Mouse (Mus musculus): ENCODE results near the gene Fndc3b. TPM values are rescaled to one million over a fixed set of nuclear protein-coding genes. Genes with fewer than 3 reads are reported as not detected.

Gene Fndc3b
- polyA plus RNA-seq, 1 experiment from 2014 or later: 39.5 TPM

GRCm38 (mm10) chr3:27613011-27613410 lies 98.1 kb downstream of the Fndc3b start:
- no peaks in the 10 kb centered on the region for H3K9me3 ChIP-seq
- H3K9ac ChIP-seq: no peak overlapping the region
- H3K4me1 ChIP-seq: peaks cover 41% of the 10 kb centered on the region
- H3K27ac ChIP-seq: 0 out of 2 replicates have a peak overlapping the region, but pooled peaks have one; percentile 7
- no peak for ATAC-seq (ENCODE audit: insufficient number of reproducible peaks, low FRiP score, low TSS enrichment, low read depth)
- H3K27me3 ChIP-seq: no peaks in the 10 kb centered on the region
- H3K4me3 ChIP-seq: no peak overlapping the region
- WGBS: 61% methylated on average over 4 of the region's 4 CpGs
- 0 out of 2 replicates have a peak, but pooled peaks cover 3% of the 10 kb centered on the region for H3K36me3 ChIP-seq
- no peak overlapping the region for H3K4me2 ChIP-seq

DNA sequence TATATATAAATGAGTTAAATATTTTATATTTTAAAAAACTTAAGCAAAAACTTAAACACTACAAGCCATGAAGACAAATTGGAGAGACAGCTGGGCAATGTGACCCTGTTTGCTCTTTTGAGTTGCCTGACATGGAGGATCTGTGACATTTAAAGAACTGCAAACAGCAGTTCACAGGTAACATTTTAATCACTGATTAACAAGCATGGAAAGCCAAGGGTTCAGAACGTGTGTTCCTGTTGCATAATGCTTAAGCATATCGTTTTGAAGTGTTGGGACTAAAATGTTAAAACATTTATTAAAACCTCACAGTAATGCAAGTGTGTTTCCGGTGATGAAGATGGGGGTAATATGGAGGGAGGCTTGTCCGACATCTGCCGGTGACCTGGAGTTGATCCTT lies 99.1 kb downstream of the Fndc3b start:
- no peak overlapping the region for H3K4me2 ChIP-seq
- no peak overlapping the region for H3K9ac ChIP-seq
- no peak overlapping the region for H3K27ac ChIP-seq
- ATAC-seq (ENCODE audit: insufficient number of reproducible peaks, low FRiP score, low TSS enrichment, low read depth): no peak
- peaks cover 45% of the 10 kb centered on the region for H3K4me1 ChIP-seq
- WGBS: 76% methylated on average over 5 of the region's 5 CpGs
- H3K4me3 ChIP-seq: no peak overlapping the region
- H3K27me3 ChIP-seq: no peaks in the 10 kb centered on the region
- H3K9me3 ChIP-seq: no peaks in the 10 kb centered on the region
- 0 out of 2 replicates have a peak, but pooled peaks cover 3% of the 10 kb centered on the region for H3K36me3 ChIP-seq

DNA sequence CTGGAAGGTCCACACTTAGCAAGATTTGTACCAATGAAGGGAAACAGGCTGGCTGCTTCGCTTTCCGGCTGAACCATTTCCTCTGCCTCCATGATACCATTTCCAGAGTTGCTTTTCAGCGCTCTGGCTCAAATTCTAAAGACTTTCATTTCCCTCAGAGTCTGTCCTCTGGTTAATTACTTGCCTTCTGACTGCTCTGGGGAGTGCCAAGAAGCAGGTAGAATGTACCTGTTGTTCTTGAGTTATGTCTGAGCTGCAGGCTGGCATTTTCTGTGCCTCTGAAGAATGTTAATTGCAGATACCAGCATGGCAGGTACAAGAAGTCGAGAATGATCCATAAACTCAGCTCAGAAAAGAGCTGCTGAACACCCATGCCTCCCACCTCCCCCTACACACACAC lies 100.6 kb downstream of the Fndc3b start:
- H3K9me3 ChIP-seq: no peaks in the 10 kb centered on the region
- H3K27ac ChIP-seq: peak overlapping the region; percentile 67
- H3K4me2 ChIP-seq: no peak overlapping the region
- WGBS: 51% methylated on average over 4 of the region's 4 CpGs
- H3K36me3 ChIP-seq: 0 out of 2 replicates have a peak, but pooled peaks cover 3% of the 10 kb centered on the region
- H3K9ac ChIP-seq: no peak overlapping the region
- H3K27me3 ChIP-seq: no peaks in the 10 kb centered on the region
- no peak for ATAC-seq (ENCODE audit: insufficient number of reproducible peaks, low FRiP score, low TSS enrichment, low read depth)
- peaks cover 49% of the 10 kb centered on the region for H3K4me1 ChIP-seq
- H3K4me3 ChIP-seq: no peak overlapping the region

DNA sequence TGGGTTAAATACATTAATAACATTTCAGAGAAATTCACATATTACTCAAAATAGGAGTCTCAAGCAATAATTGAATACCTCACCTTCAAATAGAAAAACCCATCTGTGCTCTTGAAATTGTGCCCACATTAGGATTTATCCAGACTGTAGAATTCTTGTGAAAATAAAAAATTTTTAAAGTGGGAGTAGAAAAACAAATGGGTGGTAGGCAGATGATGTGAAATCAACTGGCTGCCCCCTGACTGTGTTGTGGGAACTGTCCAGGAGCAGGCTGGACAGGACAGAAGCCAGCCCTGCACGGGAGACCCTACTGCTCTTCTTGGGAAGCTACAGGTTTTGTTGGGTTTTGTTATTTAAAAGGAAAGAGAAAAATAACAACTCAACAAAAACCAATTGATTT lies 101.0 kb downstream of the Fndc3b start:
- no peaks in the 10 kb centered on the region for H3K9me3 ChIP-seq
- H3K36me3 ChIP-seq: 0 out of 2 replicates have a peak, but pooled peaks cover 3% of the 10 kb centered on the region
- no peaks in the 10 kb centered on the region for H3K27me3 ChIP-seq
- H3K27ac ChIP-seq: peak overlapping the region; percentile 67
- H3K9ac ChIP-seq: no peak overlapping the region
- peaks cover 52% of the 10 kb centered on the region for H3K4me1 ChIP-seq
- H3K4me2 ChIP-seq: no peak overlapping the region
- ATAC-seq (ENCODE audit: insufficient number of reproducible peaks, low FRiP score, low TSS enrichment, low read depth): no peak
- WGBS: 52% methylated on average over 1 of the region's 1 CpGs
- no peak overlapping the region for H3K4me3 ChIP-seq

DNA sequence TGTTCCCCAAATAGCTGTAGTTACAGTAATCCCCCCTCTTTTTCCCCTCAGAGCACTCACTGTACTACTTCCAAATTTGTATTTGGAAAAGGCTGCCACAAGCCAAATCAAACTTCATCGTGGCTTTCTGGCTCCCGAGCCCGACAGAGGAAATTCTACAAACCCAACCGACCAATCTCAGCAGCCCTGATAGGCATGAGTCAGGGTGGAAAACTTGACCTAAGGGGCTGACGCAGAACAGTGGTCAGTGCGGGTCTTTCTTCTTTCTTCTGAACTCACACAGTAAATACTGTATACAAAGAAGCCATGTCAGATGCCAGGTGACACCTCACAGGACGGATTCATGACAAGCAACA lies 103.3 kb downstream of the Fndc3b start:
- Histone ChIP-seq H3K9me3 (no peaks in the 10 kb centered on the region), H3K27me3 (no peaks in the 10 kb centered on the region), H3K9ac (no peak overlapping the region), H3K27ac (peak overlapping the region; percentile 92), H3K4me1 (peaks cover 61% of the 10 kb centered on the region), H3K4me2 (peak overlapping the region; percentile 17; the same call in 1 of the 2 replicates), H3K36me3 (no peaks in the 10 kb centered on the region), H3K4me3 (no peak overlapping the region)
- 39% methylated on average over 7 of the region's 7 CpGs for WGBS
- no peak; the same call in none of the 2 replicates for ATAC-seq (ENCODE audit: insufficient number of reproducible peaks, low FRiP score, low TSS enrichment, low read depth)

- Histone ChIP-seq H3K27me3 (no peaks in the 10 kb centered on the region), H3K4me2 (peak overlapping the region; percentile 17; the same call in 1 of the 2 replicates), H3K9me3 (no peaks in the 10 kb centered on the region), H3K36me3 (no peaks in the 10 kb centered on the region), H3K4me3 (no peak overlapping the region), H3K27ac (peak overlapping the region; percentile 92), H3K4me1 (peaks cover 59% of the 10 kb centered on the region), H3K9ac (no peak overlapping the region)
- ATAC-seq (ENCODE audit: insufficient number of reproducible peaks, low FRiP score, low TSS enrichment, low read depth): peak; percentile 95
- 44% methylated on average over 9 of the region's 9 CpGs for WGBS
Measured at GRCm38 (mm10) chr3:27607081-27607795, 103.9 kb downstream of the Fndc3b start.

GRCm38 (mm10) chr3:27606626-27607025 lies 104.5 kb downstream of the Fndc3b start:
- Histone ChIP-seq H3K9ac (no peak overlapping the region), H3K36me3 (no peaks in the 10 kb centered on the region), H3K4me3 (no peak overlapping the region), H3K27me3 (no peaks in the 10 kb centered on the region), H3K4me1 (peaks cover 60% of the 10 kb centered on the region), H3K27ac (peak overlapping the region; percentile 92), H3K9me3 (no peaks in the 10 kb centered on the region), H3K4me2 (no peak overlapping the region)
- WGBS: 71% methylated on average over 6 of the region's 6 CpGs
- ATAC-seq (ENCODE audit: insufficient number of reproducible peaks, low FRiP score, low TSS enrichment, low read depth): no peak

DNA sequence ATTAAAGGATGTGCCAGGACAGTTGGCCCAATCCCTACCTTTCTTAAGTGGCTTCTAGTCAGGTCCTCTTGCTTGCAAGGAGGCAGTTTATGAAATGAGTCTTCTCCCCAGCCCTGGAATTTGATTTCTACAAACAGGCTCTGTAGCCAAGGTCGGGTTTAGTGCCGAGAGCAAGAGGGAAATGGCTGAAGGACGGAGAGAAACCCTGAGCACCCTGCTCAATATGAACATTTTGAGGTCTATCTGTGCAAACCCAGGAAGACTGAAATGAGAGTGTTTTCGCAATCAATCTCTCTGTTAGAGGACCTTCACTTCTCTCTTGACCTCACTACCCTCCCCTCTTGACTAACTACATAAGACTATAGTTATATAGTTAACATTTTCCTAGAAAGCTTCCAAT lies 105.5 kb downstream of the Fndc3b start:
- no peaks in the 10 kb centered on the region for H3K27me3 ChIP-seq
- ATAC-seq (ENCODE audit: insufficient number of reproducible peaks, low FRiP score, low TSS enrichment, low read depth): no peak
- WGBS: 90% methylated on average over 4 of the region's 4 CpGs
- no peak overlapping the region for H3K4me3 ChIP-seq
- no peaks in the 10 kb centered on the region for H3K36me3 ChIP-seq
- peak overlapping the region; percentile 92; the same call in 1 of the 2 replicates for H3K27ac ChIP-seq
- no peak overlapping the region for H3K9ac ChIP-seq
- H3K4me2 ChIP-seq: no peak overlapping the region
- no peaks in the 10 kb centered on the region for H3K9me3 ChIP-seq
- H3K4me1 ChIP-seq: peaks cover 62% of the 10 kb centered on the region

DNA sequence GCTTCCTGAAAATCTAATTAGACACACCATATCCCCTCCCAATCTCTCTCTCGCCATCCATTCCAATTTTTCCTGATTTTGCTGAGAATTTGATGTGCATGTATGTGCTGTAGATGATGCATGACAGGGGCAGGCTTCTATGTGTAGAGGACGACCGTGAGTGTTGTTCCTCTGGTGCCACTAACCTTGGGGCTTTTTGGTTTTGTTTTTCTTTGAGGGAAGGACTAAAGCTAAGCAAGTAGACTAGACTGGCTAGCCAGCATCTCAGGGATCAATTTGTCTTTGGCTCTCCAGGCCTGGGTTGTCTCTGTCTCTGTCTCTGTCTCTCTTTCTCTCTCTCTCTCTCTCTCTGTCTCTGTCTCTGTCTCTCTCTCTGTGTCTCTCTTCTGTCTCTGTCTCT lies 106.0 kb downstream of the Fndc3b start:
- Histone ChIP-seq H3K4me2 (no peak overlapping the region), H3K4me3 (no peak overlapping the region), H3K27ac (peak overlapping the region; percentile 54), H3K4me1 (peaks cover 66% of the 10 kb centered on the region), H3K9ac (no peak overlapping the region), H3K9me3 (no peaks in the 10 kb centered on the region), H3K36me3 (no peaks in the 10 kb centered on the region), H3K27me3 (no peaks in the 10 kb centered on the region)
- WGBS: 68% methylated on average over 3 of the region's 3 CpGs
- ATAC-seq (ENCODE audit: insufficient number of reproducible peaks, low FRiP score, low TSS enrichment, low read depth): no peak

- peaks cover 67% of the 10 kb centered on the region for H3K4me1 ChIP-seq
Measured at GRCm38 (mm10) chr3:27604629-27605028, 106.5 kb downstream of the Fndc3b start.

DNA sequence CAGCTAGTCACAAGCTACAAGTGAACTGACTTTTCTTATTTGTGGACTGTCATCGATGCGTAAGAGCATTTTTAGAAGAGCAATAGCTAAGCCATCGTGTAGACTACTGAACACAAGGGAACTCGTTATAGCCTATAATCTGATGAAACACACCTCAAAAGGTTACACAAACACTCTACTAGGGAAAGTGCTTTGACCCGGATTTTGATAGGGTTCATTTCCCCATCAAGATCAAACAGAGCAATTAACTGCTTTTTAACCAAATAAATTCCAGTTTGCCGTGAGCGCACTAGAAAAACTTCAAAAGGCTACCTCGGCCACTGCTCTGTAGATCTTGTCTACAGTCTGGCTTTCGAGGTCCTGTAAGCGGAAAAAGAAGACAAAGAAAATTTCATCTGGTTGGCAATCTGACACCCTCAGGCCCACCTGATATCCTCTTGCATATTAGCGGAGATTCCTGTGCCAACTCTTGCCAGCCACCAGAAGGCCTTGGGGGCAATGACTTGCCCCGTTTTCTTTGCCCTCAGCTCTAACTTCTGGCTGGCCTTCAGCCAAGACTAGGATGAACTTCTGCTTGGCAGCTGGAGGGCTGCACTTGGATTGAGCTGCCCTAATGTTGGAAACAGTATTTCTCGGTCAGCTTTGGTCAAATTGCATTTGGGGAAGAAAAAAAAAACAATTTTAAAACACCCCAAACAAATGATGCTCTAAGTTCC lies 107.0 kb downstream of the Fndc3b start:
- Histone ChIP-seq H3K4me3 (no peak overlapping the region), H3K36me3 (no peaks in the 10 kb centered on the region), H3K27ac (peak overlapping the region; percentile 47; the same call in 1 of the 2 replicates), H3K4me2 (no peak overlapping the region), H3K27me3 (no peaks in the 10 kb centered on the region), H3K9me3 (no peaks in the 10 kb centered on the region), H3K9ac (no peak overlapping the region), H3K4me1 (peaks cover 68% of the 10 kb centered on the region)
- ATAC-seq (ENCODE audit: insufficient number of reproducible peaks, low FRiP score, low TSS enrichment, low read depth): no peak
- 40% methylated on average over 13 of the region's 13 CpGs for WGBS

More at GRCm38 (mm10) chr3:27604629-27605028, 106.5 kb downstream of the Fndc3b start:
- no peaks in the 10 kb centered on the region for H3K9me3 ChIP-seq
- H3K9ac ChIP-seq: no peak overlapping the region
- H3K27ac ChIP-seq: peak overlapping the region; percentile 54
- H3K4me3 ChIP-seq: no peak overlapping the region
- H3K27me3 ChIP-seq: no peaks in the 10 kb centered on the region
- H3K36me3 ChIP-seq: no peaks in the 10 kb centered on the region
- ATAC-seq (ENCODE audit: insufficient number of reproducible peaks, low FRiP score, low TSS enrichment, low read depth): no peak
- WGBS: 50% methylated on average over 4 of the region's 4 CpGs
- H3K4me2 ChIP-seq: no peak overlapping the region

DNA sequence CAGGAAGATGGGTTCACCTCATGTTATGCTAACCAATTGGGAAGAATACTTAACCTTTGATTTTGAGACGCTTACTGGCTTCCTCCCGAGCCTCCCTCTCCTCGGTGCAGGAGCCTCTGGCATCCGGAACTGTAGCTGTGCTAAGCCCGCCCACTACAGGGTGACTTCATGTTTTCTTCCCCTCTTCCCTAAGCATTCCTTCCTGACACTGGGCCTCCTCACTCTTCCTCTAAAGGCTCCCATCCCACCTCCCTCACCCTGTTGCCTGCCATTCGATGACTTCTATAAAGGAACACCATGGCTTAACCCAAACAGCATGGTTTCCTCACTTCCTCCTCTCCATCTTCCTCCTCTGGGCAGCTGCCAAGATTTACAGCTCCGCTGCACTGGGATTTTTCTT lies 110.5 kb downstream of the Fndc3b start:
- Histone ChIP-seq H3K4me3 (no peak overlapping the region), H3K4me1 (peaks cover 42% of the 10 kb centered on the region), H3K36me3 (no peaks in the 10 kb centered on the region), H3K27ac (peak overlapping the region; percentile 13; the same call in 1 of the 2 replicates), H3K9me3 (no peaks in the 10 kb centered on the region), H3K4me2 (0 out of 2 replicates have a peak overlapping the region, but pooled peaks have one; percentile 2), H3K9ac (no peak overlapping the region), H3K27me3 (no peaks in the 10 kb centered on the region)
- WGBS: 34% methylated on average over 7 of the region's 7 CpGs
- ATAC-seq (ENCODE audit: insufficient number of reproducible peaks, low FRiP score, low TSS enrichment, low read depth): no peak
